Mouse (Mus musculus) forebrain, embryonic 14.5 days (tissue): ENCODE results near the gene Snai1. TPM values are rescaled to one million over a fixed set of nuclear protein-coding genes. Genes with fewer than 3 reads are reported as not detected.

Experiments
- ATAC-seq: fragments of 200-750 bp; cut with Nextera tagmentation; 2 replicates; pipeline ENCODE4 v1.8.0; 2017; ENCODE audit warnings: mild to moderate bottlenecking, moderate library complexity
- DNase-seq: peaks from one replicate; pipeline ENCODE4 v3.0.0-alpha.2; 2015; ENCODE audit warnings: low spot score
- H3K27ac ChIP-seq: fragments of 300-500 bp; sonication (generic); 2 replicates; pipeline ENCODE4 v1.5.1; 2014; ENCODE audit warnings: low read depth, mild to moderate bottlenecking, control low read depth, low read length, moderate library complexity
- H3K27me3 ChIP-seq: fragments of 300-500 bp; sonication (generic); replicated peaks from 2 replicates; pipeline ENCODE4 v1.6.1; 2014; ENCODE audit warnings: low read length, control low read depth, mixed read lengths; ENCODE audit not compliant: control insufficient read depth, insufficient read depth
- H3K36me3 ChIP-seq: fragments of 300-500 bp; sonication (generic); 2 replicates; pipeline ENCODE4 v1.6.1; 2014; ENCODE audit warnings: low read length, control low read depth; ENCODE audit not compliant: control insufficient read depth, insufficient read depth
- H3K4me1 ChIP-seq: fragments of 300-500 bp; sonication (generic); 2 replicates; pipeline ENCODE4 v1.6.1; 2014; ENCODE audit warnings: antibody characterized with exemption, low read length, control low read depth; ENCODE audit not compliant: control insufficient read depth, insufficient read depth
- H3K4me2 ChIP-seq: fragments of 300-500 bp; sonication (generic); 2 replicates; pipeline ENCODE4 v1.6.1; 2014; ENCODE audit warnings: mild to moderate bottlenecking, control low read depth, low read length
- H3K4me3 ChIP-seq: fragments of 300-500 bp; sonication (generic); 2 replicates; pipeline ENCODE4 v1.5.1; 2014; ENCODE audit warnings: low read depth, low read length, control low read depth
- H3K9ac ChIP-seq: fragments of 300-500 bp; sonication (generic); 2 replicates; pipeline ENCODE4 v1.6.1; 2014; ENCODE audit warnings: mild to moderate bottlenecking, low read length, control low read depth, moderate library complexity
- H3K9me3 ChIP-seq: fragments of 300-500 bp; sonication (generic); replicated peaks from 2 replicates; pipeline ENCODE4 v1.6.1; 2016; ENCODE audit warnings: low read length, control low read depth, mixed read lengths; ENCODE audit not compliant: control insufficient read depth
- WGBS: fragments of 180-500 bp; shearing (Covaris S2); extraction: QIAGEN DNeasy Blood & Tissue Kit; methylation state at CpG from one replicate; pipeline ENCODE4 v1.1.7; 2014; 5-methylcytosine and 5-hydroxymethylcytosine counted together
- polyA plus RNA-seq: library from polyadenylated mRNA; unstranded; fragments of >200 nt; fragmentation: Nextera tagmentation; extraction: Ambion mirVana; gene quantifications from 2 replicates; pipeline ENCODE4 v1.2.1, GENCODE M21; 2014

Snai1 gene
- polyA plus RNA-seq, 1 experiment from 2014 or later = 3.0 TPM

DNA sequence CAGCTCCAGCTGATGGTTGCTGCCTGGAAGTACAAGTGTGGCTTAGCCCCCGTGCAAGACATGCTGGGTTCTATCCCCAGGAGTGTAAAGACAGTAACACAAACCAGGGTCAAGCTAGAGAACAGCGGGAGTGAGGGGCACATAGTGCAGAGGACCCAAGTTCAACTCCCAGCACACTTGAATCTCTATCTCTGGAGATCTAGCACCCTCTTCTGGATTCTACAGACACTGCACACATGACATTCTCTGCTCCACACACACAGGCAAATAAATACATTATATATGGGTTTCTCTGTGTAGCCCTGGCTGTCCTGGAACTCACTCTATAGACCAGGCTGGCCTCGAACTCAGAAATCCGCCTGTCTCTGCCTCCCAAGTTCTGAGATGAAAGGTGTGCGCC is 25.0 kb upstream of the Snai1 start:
- Histone ChIP-seq H3K36me3 (peaks cover 99% of the 10 kb centered on the region), H3K4me2 (no peak overlapping the region), H3K27me3 (no peaks in the 10 kb centered on the region), H3K4me3 (no peak overlapping the region), H3K9ac (no peak overlapping the region), H3K27ac (no peak overlapping the region), H3K9me3 (no peaks in the 10 kb centered on the region), H3K4me1 (no peaks in the 10 kb centered on the region)
- ATAC-seq (no peak), DNase-seq (no peak)
- WGBS = 93% methylated on average over 5 of the region's 5 CpGs

DNA sequence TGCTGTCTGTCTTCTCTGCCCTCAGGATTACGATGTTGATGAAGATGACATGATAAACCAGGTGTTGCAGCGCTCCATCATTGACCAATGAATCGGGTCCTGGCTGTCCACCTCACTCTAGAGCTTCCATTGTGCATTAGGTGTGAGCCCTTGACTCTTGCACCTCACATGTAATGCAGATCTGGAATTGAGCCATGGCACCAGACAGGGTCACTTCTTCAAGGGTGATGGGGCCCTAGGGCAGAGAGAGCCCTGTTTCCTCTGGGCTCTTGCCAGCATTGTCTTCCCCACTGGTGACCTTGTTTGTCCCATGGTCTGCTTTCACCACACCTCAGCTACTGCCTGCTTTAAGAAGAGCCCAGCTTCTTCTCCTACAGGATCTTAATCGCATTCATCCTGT is 23.4 kb upstream of the Snai1 start:
- DNase-seq (no peak), ATAC-seq (no peak)
- Histone ChIP-seq H3K4me2 (no peak overlapping the region), H3K9me3 (no peaks in the 10 kb centered on the region), H3K9ac (no peak overlapping the region), H3K4me3 (no peak overlapping the region), H3K27me3 (no peaks in the 10 kb centered on the region), H3K36me3 (peaks cover 90% of the 10 kb centered on the region), H3K27ac (no peak overlapping the region), H3K4me1 (no peaks in the 10 kb centered on the region)
- WGBS = 97% methylated on average over 4 of the region's 4 CpGs

DNA sequence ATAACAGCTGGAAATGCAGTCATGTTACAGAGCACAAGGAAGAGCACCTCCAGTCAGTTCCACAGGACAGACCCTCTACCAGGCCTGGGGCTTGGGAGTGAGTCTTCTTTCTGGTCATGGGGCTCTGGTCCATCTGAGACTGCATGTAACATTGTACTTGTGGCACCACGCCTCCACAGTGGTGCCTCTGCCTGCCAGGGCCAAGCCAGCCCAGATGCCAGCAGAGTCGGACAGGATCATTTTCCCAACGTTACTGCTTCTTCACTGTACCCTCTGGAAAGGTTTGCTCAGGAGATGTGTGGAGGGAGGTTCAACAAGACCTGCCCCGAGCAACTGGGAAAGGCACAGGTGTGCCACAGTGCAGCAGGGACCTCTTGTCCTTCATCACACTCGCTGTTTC is 22.3 kb upstream of the Snai1 start:
- Histone ChIP-seq H3K4me3 (no peak overlapping the region), H3K4me1 (no peaks in the 10 kb centered on the region), H3K27me3 (no peaks in the 10 kb centered on the region), H3K4me2 (no peak overlapping the region), H3K9me3 (no peaks in the 10 kb centered on the region), H3K9ac (no peak overlapping the region), H3K36me3 (peaks cover 80% of the 10 kb centered on the region), H3K27ac (no peak overlapping the region)
- 91% methylated on average over 5 of the region's 5 CpGs for WGBS
- no peak for DNase-seq
- no peak for ATAC-seq

DNA sequence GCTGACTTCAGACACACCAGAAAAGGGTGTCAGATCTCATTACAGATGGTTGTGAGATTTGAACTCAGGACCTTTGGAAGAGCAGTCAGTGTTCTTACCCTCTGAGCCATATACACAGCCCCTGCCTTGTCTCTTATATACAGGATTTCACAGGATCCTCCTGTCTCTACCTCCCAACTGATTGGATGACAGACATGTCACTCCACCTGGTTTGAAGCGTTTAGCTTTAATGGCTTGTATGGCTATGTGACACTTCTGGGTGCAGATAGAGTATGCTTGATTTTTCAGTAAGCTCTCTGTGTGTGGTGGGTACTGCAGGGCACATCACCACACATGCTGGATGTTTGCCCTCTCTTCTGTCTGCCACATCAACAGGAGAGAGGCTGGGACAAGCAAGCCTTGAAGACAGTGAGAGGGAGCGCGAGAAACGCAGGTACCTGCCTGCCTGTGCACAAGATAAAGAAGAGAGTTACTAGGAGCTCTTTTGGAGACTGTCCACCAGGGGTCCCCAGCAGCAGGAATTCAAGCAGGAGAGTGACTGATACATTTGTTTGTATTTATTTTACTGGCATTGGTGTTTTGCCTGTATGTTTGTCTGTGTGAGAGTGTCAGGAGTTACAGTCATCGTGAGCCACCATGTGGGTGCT is 18.3 kb upstream of the Snai1 start:
- H3K27me3 ChIP-seq = no peaks in the 10 kb centered on the region
- 78% methylated on average over 5 of the region's 5 CpGs for WGBS
- no peak overlapping the region for H3K4me2 ChIP-seq
- no peaks in the 10 kb centered on the region for H3K9me3 ChIP-seq
- ATAC-seq (no peak), DNase-seq (no peak)
- peaks cover 39% of the 10 kb centered on the region for H3K36me3 ChIP-seq
- no peak overlapping the region for H3K4me3 ChIP-seq
- no peaks in the 10 kb centered on the region for H3K4me1 ChIP-seq
- no peak overlapping the region for H3K27ac ChIP-seq
- H3K9ac ChIP-seq = no peak overlapping the region

DNA sequence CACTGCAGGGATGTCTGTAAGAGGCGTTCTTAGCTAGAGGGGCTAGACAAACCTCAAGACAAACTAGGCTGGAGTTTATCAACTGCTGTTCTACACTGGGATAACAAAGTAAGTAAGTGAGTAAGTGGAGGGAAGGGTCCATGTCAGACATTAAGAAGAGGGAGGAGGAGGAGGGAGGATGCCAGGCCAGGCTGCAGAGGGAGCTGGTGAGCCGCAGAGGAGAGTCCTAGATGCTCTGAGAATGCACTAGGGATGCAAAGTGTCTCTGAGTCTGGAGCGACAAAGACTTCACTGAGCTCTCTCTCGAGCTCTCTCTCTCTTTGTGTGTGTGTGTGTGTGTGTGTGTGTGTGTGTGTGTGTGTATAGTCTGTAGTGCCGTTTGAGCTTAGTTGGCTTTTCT is 9.7 kb upstream of the Snai1 start:
- no peak overlapping the region for H3K4me3 ChIP-seq
- no peak for ATAC-seq
- 7% methylated on average over 5 of the region's 5 CpGs for WGBS
- H3K9ac ChIP-seq = no peak overlapping the region
- no peak overlapping the region for H3K4me2 ChIP-seq
- no peaks in the 10 kb centered on the region for H3K4me1 ChIP-seq
- H3K36me3 ChIP-seq = no peaks in the 10 kb centered on the region
- no peak overlapping the region for H3K27ac ChIP-seq
- no peaks in the 10 kb centered on the region for H3K9me3 ChIP-seq
- peak; percentile 39 for DNase-seq
- H3K27me3 ChIP-seq = no peaks in the 10 kb centered on the region

DNA sequence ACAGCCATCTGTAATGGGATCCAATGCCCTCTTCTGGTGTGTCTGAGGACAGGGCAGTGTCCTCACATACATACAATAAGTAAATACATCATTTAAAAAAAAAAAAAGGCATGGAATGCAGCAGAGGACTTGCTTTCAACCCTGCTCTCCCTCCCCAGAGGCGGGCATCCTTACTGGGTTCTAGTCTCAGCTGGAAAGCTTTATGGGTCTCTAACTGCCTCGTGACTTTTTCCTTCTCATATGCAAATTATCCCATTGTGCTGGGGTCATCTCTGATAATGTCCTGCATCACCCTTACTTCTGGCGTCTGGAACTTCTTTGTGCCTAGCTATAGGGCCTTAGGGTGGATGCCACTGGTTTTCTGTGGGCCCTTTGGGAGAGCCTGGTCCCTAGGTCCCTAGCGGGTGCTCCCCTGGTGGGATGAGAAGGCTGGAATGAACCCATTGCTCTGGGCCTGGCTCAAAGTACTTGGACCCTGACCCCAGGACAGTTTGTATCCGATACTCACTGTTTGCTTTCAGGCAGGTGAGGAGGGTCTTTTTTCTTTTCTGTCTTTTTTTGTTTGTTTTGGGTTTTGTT is 8.0 kb upstream of the Snai1 start:
- no peaks in the 10 kb centered on the region for H3K27me3 ChIP-seq
- H3K9ac ChIP-seq = no peak overlapping the region
- no peaks in the 10 kb centered on the region for H3K4me1 ChIP-seq
- H3K27ac ChIP-seq = no peak overlapping the region
- no peak for DNase-seq
- no peaks in the 10 kb centered on the region for H3K36me3 ChIP-seq
- WGBS = 32% methylated on average over 5 of the region's 5 CpGs
- H3K4me2 ChIP-seq = no peak overlapping the region
- H3K4me3 ChIP-seq = no peak overlapping the region
- ATAC-seq = no peak
- no peaks in the 10 kb centered on the region for H3K9me3 ChIP-seq

DNA sequence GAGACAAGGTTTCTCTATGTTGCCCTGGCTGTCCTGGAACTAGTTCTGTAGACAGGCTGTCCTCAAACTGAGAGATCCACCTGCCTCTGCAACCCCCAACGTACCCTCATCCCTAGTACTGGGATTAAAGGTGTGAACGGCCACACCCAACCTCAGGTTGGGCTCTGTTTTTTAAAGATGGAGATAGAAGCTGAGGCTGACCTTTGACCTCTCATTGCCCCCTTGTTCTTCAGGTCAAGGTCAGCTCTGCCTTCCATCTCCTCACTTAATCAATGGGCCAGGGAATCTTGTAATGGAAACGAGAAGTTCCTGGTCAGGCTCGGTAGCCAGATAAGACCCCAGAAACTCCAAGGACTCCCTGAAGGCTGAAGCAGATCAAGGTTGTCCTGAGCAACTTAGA is 7.5 kb upstream of the Snai1 start:
- no peak for DNase-seq
- WGBS = 84% methylated on average over 4 of the region's 4 CpGs
- H3K27ac ChIP-seq = no peak overlapping the region
- no peaks in the 10 kb centered on the region for H3K27me3 ChIP-seq
- ATAC-seq = no peak
- no peak overlapping the region for H3K9ac ChIP-seq
- no peaks in the 10 kb centered on the region for H3K36me3 ChIP-seq
- no peaks in the 10 kb centered on the region for H3K9me3 ChIP-seq
- H3K4me2 ChIP-seq = no peak overlapping the region
- H3K4me3 ChIP-seq = no peak overlapping the region
- no peaks in the 10 kb centered on the region for H3K4me1 ChIP-seq

DNA sequence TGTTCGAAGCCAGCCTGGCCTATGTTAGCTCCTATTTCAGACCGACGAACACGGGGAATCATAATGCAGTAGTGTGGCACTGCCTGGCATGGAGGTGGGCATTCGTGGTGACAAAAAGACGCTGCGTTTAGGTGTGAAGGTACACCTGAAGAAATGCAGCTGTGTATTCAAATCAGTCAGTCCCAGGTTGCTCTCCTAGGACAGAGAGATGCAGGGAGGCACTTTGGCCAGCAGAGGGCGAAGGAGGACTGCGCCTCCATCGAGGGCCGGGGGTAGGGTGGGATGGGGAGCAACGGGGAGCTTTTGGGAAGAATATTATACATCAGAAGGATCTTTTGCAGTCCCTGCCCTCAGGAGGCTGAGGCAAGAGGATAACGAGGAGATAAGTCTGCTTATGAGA is 5.9 kb upstream of the Snai1 start:
- ATAC-seq = no peak
- 21% methylated on average over 13 of the region's 13 CpGs for WGBS
- Histone ChIP-seq H3K4me1 (no peaks in the 10 kb centered on the region), H3K36me3 (no peaks in the 10 kb centered on the region), H3K27ac (no peak overlapping the region), H3K9ac (no peak overlapping the region), H3K4me3 (no peak overlapping the region), H3K9me3 (no peaks in the 10 kb centered on the region), H3K27me3 (peaks cover 11% of the 10 kb centered on the region; the same call in 1 of the 2 replicates), H3K4me2 (no peak overlapping the region)
- DNase-seq = peak; percentile 63

DNA sequence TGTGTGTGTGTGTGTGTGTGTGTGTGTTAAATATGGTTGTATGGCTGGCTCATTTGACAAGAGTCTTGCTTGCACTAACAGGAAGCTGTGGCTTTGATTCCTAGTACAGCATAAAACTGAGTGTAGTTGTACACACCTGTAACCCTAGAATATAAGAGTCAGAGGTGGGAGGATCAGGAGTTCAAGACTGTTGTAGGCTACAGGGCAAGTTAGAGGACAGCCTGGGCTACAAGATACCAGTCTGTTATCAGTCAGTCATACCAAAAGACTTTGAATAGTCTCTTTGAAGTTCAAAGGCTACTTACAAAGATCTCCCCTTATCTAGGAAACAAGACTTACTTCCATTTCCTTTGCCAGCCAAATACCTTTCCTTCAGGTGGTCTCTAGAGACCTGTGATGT is 4.1 kb upstream of the Snai1 start:
- Histone ChIP-seq H3K27me3 (peaks cover 22% of the 10 kb centered on the region), H3K9ac (no peak overlapping the region), H3K4me2 (no peak overlapping the region), H3K36me3 (no peaks in the 10 kb centered on the region), H3K9me3 (no peaks in the 10 kb centered on the region), H3K4me3 (no peak overlapping the region), H3K4me1 (no peaks in the 10 kb centered on the region), H3K27ac (no peak overlapping the region)
- ATAC-seq (no peak), DNase-seq (no peak)
